Mouse (Mus musculus) adrenal gland, adult 8-10 months (tissue): ENCODE results near the gene Slc23a3. TPM values are rescaled to one million over a fixed set of nuclear protein-coding genes. Genes with fewer than 3 reads are reported as not detected.

Source experiments
- DNase-seq: peaks from one replicate; pipeline ENCODE4 v3.0.0; 2022
- total RNA-seq, 4 experiments: library from RNA; stranded (reverse); gene quantifications; 2 replicates each; pipeline ENCODE4 v1.2.4; 2022

Gene Slc23a3
- total RNA-seq = under 1 TPM; 0.15 to 0.77 (median 0.29) TPM

DNA sequence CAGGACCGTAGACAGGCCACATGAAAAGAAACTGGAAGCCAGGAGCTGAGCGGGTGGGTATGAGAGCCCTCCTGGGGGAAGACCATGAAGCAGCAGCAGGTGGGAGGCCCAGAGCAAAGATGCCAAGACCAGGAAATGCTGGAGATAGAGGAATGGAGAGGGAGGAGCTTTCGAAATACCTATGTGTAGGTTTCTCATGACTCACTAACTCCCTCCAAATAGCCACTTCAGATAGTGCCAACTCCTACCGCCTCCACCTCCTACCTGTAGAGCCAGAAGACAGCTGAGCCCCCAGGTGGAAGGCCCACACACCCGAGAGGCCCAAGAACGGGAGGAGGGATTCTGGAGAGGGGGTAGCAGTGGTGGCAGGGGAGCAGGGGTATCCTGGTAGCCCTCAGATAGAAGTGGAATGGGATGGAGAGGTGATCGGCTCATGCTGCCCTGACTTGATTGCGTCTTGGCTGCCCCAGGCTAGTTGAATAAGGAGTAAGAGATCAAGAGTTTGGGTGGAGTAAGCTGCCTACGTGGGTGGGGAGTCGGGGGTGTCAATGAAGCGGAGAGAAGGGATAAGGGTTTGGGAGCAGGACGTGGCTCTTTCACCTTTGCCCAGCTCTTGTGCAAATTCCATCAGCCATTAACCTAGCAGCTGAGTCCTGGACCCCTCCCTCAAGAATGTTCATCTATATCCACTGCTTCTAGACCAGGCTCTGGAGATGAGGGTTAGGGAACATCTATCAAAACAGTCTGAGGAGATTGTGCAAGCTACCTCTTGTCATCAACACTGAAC is at the start of gene Slc23a3:
Gene Slc23a3, minus strand, starts transcription at position 470 of the 787 bp plus-strand sequence.
- DNase-seq = no peak

GRCm38 (mm10) chr1:75182160-75182559 is 48.5 kb upstream of the Slc23a3 start:
- no peak for DNase-seq

DNA sequence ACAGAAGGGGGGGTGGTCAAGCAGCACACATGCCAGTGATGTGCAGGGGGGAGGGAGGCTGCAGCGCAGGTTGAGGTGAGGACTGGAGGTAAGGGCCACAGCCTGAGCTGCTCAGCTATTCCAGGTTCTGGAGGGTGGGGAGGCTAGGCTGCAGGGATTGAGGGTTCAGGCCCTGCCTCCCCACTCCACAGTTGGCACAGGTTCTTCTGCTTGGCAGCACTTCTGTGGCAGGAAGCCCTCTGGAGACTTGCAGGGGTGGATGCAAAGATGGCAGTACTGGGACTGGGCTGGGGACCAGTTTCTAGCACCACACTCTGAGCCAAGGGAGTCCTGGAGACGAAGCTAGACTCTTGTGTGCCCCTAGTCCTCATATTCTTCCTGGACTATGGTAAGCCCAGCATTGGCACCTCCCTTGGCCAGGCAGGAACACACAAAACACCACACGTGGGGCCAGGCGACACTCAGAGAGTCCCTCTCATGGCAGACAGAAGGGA is 47.7 kb upstream of the Slc23a3 start:
- no peak for DNase-seq

- DNase-seq = no peak
Observed at GRCm38 (mm10) chr1:75180741-75181140, 47.1 kb upstream of the Slc23a3 start.

DNA sequence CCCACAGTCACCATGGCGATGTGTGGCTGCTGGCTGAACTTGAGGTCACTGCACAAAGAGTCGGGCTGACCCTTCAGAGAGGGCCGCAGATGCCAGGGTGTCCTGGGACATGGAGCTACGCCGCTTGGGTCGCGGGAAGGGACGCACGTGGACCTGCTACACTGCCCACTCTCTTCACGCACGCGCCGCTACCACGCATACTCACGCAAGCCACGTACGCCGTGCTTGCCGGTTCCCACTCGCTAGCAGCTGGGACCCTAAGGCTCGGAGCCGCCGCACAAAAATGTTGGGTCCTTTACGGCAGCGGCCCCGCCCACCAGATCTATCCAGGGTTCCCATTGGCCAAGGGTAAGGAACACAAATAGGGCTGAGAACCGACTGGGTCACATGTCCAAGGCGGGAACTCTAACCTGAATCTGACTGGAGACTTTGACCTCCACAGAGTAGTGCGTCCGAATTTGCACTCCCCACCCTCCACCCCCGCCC is 46.5 kb upstream of the Slc23a3 start, which contains the start of gene Abcb6:
Gene Abcb6, minus strand, starts transcription at position 288 of the 486 bp plus-strand sequence.
- peak; percentile 85 for DNase-seq

DNA sequence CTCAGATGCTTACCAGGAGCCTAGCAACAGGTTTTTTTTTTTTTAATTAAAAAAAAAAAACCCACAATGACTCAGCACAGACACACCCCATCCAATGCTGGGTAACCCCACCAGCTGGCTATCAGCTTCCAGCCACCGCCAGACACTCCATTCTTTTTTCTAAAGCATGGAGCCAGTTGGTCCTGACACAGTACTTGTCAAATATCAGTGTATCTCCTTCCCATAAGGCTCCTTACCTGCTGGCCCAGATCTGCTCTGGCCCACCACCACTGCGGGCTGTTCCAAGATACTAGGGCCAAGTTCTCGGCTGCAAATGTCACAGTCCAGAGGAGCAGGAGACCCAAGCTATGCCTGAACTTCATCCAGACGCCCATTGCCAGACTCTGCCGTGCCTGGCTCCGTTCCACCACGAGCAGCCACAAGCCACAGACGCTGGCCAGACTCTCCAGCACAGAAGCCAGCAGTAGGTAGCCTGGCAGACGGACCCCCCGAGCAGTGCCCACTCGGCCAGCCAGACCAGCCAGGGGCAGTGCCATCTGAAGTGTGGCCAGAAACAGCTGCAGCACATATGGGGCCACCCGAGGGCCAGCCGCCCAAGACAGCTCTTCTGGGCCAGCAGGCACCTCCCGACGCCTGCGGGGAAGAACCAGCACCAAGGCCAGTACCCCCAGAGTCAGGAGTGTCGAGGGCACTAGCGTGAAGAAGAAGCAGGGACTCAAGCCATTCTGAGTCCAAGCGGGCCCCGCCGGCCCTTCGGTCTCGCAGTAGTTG is 45.8 kb upstream of the Slc23a3 start:
- DNase-seq = no peak

- DNase-seq = peak; percentile 96
Observed at GRCm38 (mm10) chr1:75168472-75169464, 35.1 kb upstream of the Slc23a3 start, which contains the start of gene Zfand2b. Gene Zfand2b, plus strand, starts transcription at chr1:75168646.

GRCm38 (mm10) chr1:75168093-75168471 is 34.4 kb upstream of the Slc23a3 start:
- DNase-seq = no peak

- no peak for DNase-seq
Observed at GRCm38 (mm10) chr1:75160256-75160617, 26.5 kb upstream of the Slc23a3 start.

GRCm38 (mm10) chr1:75159540-75160255 is 26.0 kb upstream of the Slc23a3 start:
- DNase-seq = no peak

DNA sequence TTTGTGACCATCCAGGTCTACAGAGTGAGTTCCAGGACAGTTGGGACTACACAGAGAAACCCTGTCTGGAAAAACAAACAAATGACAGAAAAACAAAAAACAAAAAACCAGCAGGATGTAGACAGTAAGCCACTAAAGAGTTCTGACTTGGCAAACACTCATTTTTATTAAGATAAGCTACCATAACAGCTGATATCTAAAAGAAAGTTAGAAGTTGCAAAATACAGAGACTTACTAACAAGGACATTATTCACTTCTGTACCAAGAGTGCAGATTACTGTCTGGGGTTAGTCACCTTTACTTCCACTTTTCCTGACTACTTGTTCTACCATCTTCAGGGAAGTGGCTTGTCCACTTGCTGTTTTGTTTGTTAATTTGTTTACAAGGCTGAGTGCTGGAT is 25.3 kb upstream of the Slc23a3 start:
- no peak for DNase-seq

DNA sequence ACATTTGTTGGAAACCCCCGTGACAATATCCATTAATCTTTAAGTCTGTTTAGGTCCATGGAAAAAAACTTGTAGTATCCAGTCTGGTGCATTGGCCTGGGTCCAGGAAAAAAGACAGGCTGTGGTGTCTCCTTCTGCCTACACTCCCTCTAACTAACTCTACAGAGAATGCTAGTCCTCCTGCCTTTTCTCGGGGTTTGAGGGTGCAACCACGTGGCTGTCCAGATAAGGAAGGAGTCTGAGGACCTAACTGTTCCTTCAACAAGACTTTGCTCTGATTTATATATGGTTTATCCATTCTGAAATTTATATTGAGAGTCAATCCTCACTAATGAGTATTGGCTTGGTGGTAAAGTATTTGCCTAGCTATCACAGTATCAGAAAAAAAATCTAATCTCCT is 22.1 kb upstream of the Slc23a3 start:
- DNase-seq = no peak

- no peak for DNase-seq
Observed at GRCm38 (mm10) chr1:75148727-75149126, 15.0 kb upstream of the Slc23a3 start.

DNA sequence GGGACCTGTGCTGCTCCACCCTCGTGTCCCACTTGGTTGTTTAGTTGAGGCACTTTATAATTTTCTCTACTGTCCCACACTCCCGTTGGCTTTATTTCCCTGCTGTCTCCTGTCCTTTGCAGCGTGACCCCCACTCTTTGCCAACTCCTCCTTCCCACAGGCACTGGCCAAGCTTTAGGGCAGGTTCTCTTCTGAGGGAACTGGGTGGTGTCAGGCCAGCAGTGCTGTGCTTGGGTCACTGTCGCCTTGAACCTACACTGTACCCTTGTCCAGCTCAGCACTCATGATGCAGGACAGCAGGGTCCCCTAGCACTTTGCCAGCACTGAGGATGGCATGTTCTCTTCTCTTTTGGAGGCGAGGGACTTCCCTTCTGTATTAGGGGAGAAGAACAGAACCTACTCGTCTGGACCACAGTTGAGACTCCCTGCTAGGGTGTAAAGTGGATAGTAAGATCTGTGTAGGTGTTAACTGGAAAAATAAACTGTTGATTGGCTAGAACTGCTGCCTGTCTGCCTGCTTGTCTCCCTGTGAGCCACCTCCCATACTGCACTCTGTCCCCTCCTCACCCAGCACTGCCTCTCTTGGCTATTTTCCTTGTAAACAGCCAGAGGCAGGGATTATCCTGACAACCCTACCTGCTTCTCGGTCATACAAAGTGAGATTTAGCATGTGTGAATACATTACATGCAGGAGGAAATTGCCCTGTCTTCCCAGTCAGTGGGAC is 13.9 kb upstream of the Slc23a3 start:
- no peak for DNase-seq

DNA sequence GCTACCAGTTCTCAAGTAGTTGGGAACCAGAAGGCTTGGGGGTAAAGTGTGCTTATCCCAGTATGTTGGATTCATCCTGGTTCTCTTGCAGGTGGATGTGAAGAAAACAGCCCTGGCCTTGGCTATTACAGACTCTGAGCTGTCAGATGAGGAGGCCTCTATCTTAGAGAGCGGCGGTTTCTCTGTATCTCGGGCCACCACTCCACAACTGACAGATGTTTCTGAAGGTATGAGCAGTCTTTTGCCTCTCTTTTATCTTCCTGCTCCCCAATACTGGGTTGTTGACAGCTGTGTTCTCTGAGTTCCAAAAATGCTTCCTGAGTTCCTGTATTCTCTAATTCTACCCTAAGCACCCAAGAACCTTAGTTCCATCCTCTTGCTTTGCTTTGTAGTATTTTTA is 11.9 kb upstream of the Slc23a3 start:
- no peak for DNase-seq

GRCm38 (mm10) chr1:75142301-75143261 is 8.9 kb upstream of the Slc23a3 start, which contains the start of the genes Cnppd1 and Retreg2:
Gene Cnppd1, minus strand, starts transcription at chr1:75142711.
Gene Retreg2, plus strand, starts transcription at chr1:75142778.
- DNase-seq = peak; percentile 94

DNA sequence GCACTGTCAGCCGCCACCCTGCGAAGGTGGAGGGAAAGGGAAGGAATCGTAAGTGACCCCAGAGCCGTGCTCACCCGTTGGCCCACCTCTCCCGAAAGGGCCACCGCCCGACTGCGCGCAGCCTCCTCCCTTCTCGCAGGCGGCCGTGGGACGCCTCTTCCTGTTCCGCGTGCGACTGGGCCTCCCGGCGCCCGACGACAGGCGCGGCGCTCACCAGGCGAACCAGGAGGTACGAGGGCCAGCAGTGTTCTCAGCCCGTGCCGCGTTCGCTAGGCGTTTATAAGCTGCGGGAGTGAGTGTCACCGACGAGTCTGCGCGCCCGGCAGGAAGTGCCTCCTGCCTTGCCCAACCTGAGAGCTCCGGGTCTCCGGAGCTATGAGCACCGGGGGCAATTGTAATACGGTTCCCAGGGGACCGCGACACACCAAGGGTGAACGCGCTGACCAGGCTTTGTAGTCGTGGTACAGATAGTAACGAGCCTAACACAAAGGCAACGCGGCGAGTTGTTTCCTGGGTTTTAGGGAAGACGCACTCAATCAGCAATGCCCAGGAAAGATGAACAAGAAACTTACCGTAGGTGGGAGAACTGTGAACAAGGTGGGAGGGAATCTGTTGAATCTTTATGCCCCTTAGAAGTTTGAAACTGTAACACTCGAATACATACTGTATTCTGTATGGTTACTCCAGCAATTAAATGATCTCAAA is 7.9 kb upstream of the Slc23a3 start:
- DNase-seq = peak; percentile 55

DNA sequence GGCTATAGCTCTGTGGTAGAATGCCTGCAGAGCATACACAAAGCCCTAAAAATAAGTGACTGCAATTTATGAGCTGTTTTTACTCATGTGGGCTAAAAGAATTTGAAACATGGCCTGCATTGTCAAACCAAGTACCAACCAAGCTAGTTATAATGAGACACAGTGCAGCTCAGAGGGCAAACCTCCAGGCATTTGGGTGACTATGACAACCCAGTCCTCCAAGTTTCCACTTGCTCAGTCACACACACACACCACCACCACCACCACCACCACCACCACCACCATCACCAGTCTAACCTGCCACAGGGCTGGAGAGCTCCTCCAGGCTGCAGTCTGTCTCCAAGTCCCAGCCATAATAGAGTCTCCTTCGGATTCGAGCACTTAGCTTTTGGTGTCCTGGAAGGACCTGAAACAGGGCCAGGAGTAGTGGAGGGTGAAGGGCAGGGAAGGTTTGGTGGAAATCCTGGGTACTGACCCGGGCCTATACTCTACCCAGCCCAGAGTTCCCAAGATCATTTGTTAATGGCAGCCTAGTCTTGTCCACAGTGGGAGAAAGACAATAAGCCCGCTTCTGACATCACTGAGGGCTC is 7.0 kb upstream of the Slc23a3 start:
- no peak for DNase-seq
